Mouse (Mus musculus) stomach, postnatal 0 days (tissue): ENCODE results near the gene Crim1. TPM values are rescaled to one million over a fixed set of nuclear protein-coding genes. Genes with fewer than 3 reads are reported as not detected.

ENCODE experiments used
- ATAC-seq: fragments of 200-750 bp; cut with Nextera tagmentation; 2 replicates; pipeline ENCODE4 v1.8.0; 2017; ENCODE audit not compliant: low FRiP score, low TSS enrichment
- DNase-seq: peaks from one replicate; pipeline ENCODE4 v3.0.0-alpha.2; 2016; ENCODE audit warnings: low spot score
- H3K27ac ChIP-seq: fragments of 300-500 bp; sonication (generic); replicated peaks from 2 replicates; pipeline ENCODE4 v1.5.1; 2014; ENCODE audit warnings: mild to moderate bottlenecking, control low read depth
- H3K27me3 ChIP-seq: fragments of 300-500 bp; sonication (generic); 2 replicates; pipeline ENCODE4 v1.6.1; 2014; ENCODE audit warnings: low read length; ENCODE audit not compliant: control insufficient read depth, insufficient read depth
- H3K36me3 ChIP-seq: fragments of 300-500 bp; sonication (generic); 2 replicates; pipeline ENCODE4 v1.6.1; 2014; ENCODE audit warnings: low read length, mixed read lengths; ENCODE audit not compliant: control insufficient read depth, insufficient read depth
- H3K4me1 ChIP-seq: fragments of 300-500 bp; sonication (generic); replicated peaks from 2 replicates; pipeline ENCODE4 v1.6.1; 2014; ENCODE audit warnings: antibody characterized with exemption; ENCODE audit not compliant: control insufficient read depth, insufficient read depth
- H3K4me2 ChIP-seq: fragments of 300-500 bp; sonication (generic); replicated peaks from 2 replicates; pipeline ENCODE4 v1.6.1; 2014; ENCODE audit warnings: low read depth, mild to moderate bottlenecking, control low read depth, moderate library complexity
- H3K4me3 ChIP-seq: fragments of 300-500 bp; sonication (generic); 2 replicates; pipeline ENCODE4 v1.5.1; 2014; ENCODE audit warnings: low read depth, low read length, control low read depth
- H3K9ac ChIP-seq: fragments of 300-500 bp; sonication (generic); 2 replicates; pipeline ENCODE4 v1.6.1; 2014; ENCODE audit warnings: mild to moderate bottlenecking, low read length, control low read depth, mixed read lengths
- H3K9me3 ChIP-seq: fragments of 300-500 bp; sonication (generic); 2 replicates; pipeline ENCODE4 v1.6.1; 2016; ENCODE audit warnings: low read length; ENCODE audit not compliant: control insufficient read depth
- CTCF ChIP-seq: IDR thresholded peaks from 2 replicates; pipeline ENCODE4 v1.5.1; 2016; ENCODE audit warnings: antibody characterized with exemption, low read depth, mild to moderate bottlenecking, moderate library complexity
- EP300 ChIP-seq: optimal IDR thresholded peaks from 2 replicates; pipeline ENCODE3; 2016; ENCODE audit warnings: antibody characterized with exemption
- WGBS: fragments of 180-500 bp; shearing (Covaris S2); extraction: QIAGEN DNeasy Blood & Tissue Kit; methylation state at CpG from one replicate; pipeline ENCODE4 v1.1.7; 2014; 5-methylcytosine and 5-hydroxymethylcytosine counted together
- polyA plus RNA-seq: library from polyadenylated mRNA; unstranded; fragments of >200 nt; fragmentation: Nextera tagmentation; extraction: Ambion mirVana; gene quantifications from 2 replicates; pipeline ENCODE4 v1.2.1, GENCODE M21; 2015

Crim1 gene
- polyA plus RNA-seq, 1 experiment from 2014 or later: 5.1 TPM

GRCm38 (mm10) chr17:78233873-78234272, 33.8 kb downstream of the Crim1 start:
- H3K4me3 ChIP-seq: no peak overlapping the region
- 67% methylated on average over 6 of the region's 6 CpGs for whole genome bisulfite sequencing
- H3K9me3 ChIP-seq: no peaks in the 10 kb centered on the region
- ATAC-seq (no peak), DNase-seq (no peak)
- H3K27me3 ChIP-seq: no peaks in the 10 kb centered on the region
- H3K4me1 ChIP-seq: no peaks in the 10 kb centered on the region
- H3K36me3 ChIP-seq: no peaks in the 10 kb centered on the region
- H3K4me2 ChIP-seq: no peak overlapping the region
- TF ChIP-seq EP300: no peak
- TF ChIP-seq CTCF: no peak
- no peak overlapping the region for H3K9ac ChIP-seq
- H3K27ac ChIP-seq: no peak overlapping the region

DNA sequence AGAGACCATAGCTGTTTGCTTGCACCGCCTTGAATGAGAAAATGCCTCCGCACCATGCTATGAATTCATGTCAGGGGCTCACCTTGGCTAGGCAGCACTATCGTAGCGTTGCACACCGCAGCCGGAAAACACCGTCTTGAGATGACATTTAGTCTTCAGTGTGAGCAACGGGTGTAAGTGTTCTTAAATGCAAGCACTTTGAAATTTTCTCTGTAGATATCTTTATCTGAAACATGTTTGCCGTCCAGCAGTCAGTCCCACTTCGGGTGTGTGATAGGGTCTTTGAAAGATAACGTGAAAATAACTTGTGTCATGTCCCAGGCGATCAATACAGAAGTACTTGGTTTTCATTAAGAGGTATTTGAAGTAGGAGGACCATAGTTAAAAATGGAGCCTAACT, 36.1 kb downstream of the Crim1 start:
- TF ChIP-seq CTCF: no peak
- TF ChIP-seq EP300: no peak
- H3K4me2 ChIP-seq: no peak overlapping the region
- 70% methylated on average over 12 of the region's 12 CpGs for WGBS
- no peak overlapping the region for H3K4me3 ChIP-seq
- H3K4me1 ChIP-seq: no peaks in the 10 kb centered on the region
- no peak for ATAC-seq
- H3K27me3 ChIP-seq: no peaks in the 10 kb centered on the region
- H3K9ac ChIP-seq: no peak overlapping the region
- no peak overlapping the region for H3K27ac ChIP-seq
- DNase-seq: no peak
- H3K9me3 ChIP-seq: no peaks in the 10 kb centered on the region
- no peaks in the 10 kb centered on the region for H3K36me3 ChIP-seq

DNA sequence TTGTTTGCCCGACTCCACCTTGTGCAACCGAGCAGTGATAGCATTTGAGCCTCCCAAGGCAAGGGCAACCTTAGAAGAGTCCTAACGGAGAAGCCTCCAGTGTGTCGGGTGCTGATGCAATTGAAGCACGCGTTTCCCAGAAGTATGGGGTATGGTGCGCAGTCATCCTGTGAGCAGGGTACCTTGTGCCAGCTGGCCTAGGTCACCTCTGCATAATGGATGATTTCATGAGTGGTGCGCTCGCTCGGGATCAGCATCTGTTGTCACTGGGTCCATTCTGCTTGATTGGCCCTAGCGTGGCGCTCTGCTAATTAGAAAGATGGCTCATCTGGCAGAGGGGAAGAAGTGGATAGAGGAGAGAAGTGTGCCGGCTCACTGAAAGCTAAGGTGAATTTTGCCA, 37.9 kb downstream of the Crim1 start:
- no peaks in the 10 kb centered on the region for H3K9me3 ChIP-seq
- WGBS: 95% methylated on average over 13 of the region's 13 CpGs
- H3K27ac ChIP-seq: no peak overlapping the region
- no peak overlapping the region for H3K9ac ChIP-seq
- DNase-seq (no peak), ATAC-seq (no peak)
- no peaks in the 10 kb centered on the region for H3K4me1 ChIP-seq
- TF ChIP-seq CTCF (no peak), EP300 (no peak)
- H3K36me3 ChIP-seq: no peaks in the 10 kb centered on the region
- no peak overlapping the region for H3K4me3 ChIP-seq
- H3K27me3 ChIP-seq: no peaks in the 10 kb centered on the region
- H3K4me2 ChIP-seq: no peak overlapping the region

DNA sequence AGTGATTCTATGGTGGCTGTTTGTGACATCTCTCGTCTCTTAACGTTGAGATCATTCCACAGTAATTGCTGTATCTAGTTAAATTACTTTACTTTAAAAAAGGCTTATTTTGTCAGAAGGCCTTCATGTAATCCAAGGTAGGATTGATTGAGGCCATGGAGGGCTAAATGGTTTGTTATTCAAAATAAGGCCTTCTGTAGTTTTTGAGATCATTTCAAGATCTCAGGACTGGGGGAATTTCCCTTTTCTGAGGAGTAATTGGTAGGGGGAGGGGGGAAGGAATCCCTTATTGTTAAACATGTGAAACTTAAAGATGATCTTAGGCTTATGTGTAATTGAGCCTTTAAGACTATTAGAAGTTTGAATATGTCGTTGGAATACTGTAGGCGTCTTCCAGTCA, 40.1 kb downstream of the Crim1 start:
- H3K4me2 ChIP-seq: no peak overlapping the region
- no peaks in the 10 kb centered on the region for H3K9me3 ChIP-seq
- H3K27ac ChIP-seq: no peak overlapping the region
- no peaks in the 10 kb centered on the region for H3K27me3 ChIP-seq
- WGBS: 90% methylated on average over 4 of the region's 4 CpGs
- H3K9ac ChIP-seq: no peak overlapping the region
- no peak for DNase-seq
- no peak for ATAC-seq
- no peaks in the 10 kb centered on the region for H3K4me1 ChIP-seq
- no peak overlapping the region for H3K4me3 ChIP-seq
- TF ChIP-seq CTCF: no peak
- TF ChIP-seq EP300: no peak
- H3K36me3 ChIP-seq: no peaks in the 10 kb centered on the region

DNA sequence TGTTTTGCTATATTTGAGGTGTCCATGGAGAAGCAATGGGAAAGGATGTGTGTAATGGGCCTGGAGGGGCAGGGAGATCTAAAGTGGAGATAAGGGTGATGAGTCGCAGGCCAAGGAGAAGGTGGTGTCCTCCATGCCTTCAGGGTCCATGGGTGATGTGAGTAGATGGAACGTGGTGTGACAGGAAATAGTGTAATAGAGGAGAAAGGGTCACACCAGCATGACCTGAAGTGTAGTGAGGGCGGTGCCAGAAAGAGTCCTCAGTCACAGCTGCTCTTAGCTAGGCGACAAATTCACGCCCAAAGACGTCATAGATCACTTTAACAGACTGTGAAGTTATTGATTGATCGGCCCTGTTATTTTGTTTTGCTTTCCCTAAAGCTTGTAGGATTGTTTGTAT, 41.2 kb downstream of the Crim1 start:
- Histone ChIP-seq H3K9me3 (no peaks in the 10 kb centered on the region), H3K4me3 (no peak overlapping the region), H3K4me1 (no peaks in the 10 kb centered on the region), H3K27me3 (no peaks in the 10 kb centered on the region), H3K9ac (no peak overlapping the region), H3K36me3 (no peaks in the 10 kb centered on the region), H3K27ac (no peak overlapping the region), H3K4me2 (no peak overlapping the region)
- 0 out of 2 replicates have a peak, but pooled peaks have one; percentile 56 for ATAC-seq
- TF ChIP-seq CTCF (no peak), EP300 (no peak)
- WGBS: 48% methylated on average over 7 of the region's 7 CpGs
- no peak for DNase-seq

DNA sequence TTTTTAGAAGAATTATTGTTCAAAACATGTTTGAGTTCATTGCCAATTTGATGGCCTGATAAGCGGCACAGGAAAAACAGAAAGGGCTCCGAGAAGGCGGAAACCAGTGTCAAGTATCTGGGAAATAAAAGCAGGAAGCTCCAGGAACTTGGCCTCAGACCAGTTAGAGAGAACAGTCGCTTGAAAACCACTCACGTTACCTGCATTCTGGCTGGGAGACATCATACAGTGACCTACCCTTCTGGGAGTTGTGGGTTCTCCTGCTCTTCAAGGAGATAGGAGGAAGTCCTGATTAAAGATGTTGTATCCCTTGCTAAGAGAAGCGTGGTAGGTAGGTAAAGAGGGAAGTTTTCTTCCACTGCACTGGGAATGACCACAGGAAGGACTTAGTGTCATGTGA, 44.7 kb downstream of the Crim1 start:
- no peaks in the 10 kb centered on the region for H3K27me3 ChIP-seq
- ATAC-seq (no peak), DNase-seq (no peak)
- H3K36me3 ChIP-seq: no peaks in the 10 kb centered on the region
- no peaks in the 10 kb centered on the region for H3K9me3 ChIP-seq
- TF ChIP-seq CTCF: no peak
- no peak for TF ChIP-seq EP300
- no peak overlapping the region for H3K27ac ChIP-seq
- H3K4me1 ChIP-seq: no peaks in the 10 kb centered on the region
- no peak overlapping the region for H3K4me2 ChIP-seq
- no peak overlapping the region for H3K9ac ChIP-seq
- no peak overlapping the region for H3K4me3 ChIP-seq
- WGBS: 63% methylated on average over 6 of the region's 6 CpGs
